Mouse (Mus musculus) limb, embryonic 14.5 days (tissue): ENCODE results near the gene Plce1. TPM values are rescaled to one million over a fixed set of nuclear protein-coding genes. Genes with fewer than 3 reads are reported as not detected.
A peak's percentile ranks its signal among the peaks of the same experiment; 100 is the strongest.

Experiments
- ATAC-seq: fragments of 200-750 bp; cut with Nextera tagmentation; 2 replicates; pipeline ENCODE4 v1.8.0; 2017; ENCODE audit warnings: low read depth, moderate number of reproducible peaks, moderate TSS enrichment; ENCODE audit not compliant: low FRiP score
- DNase-seq: peaks from one replicate; pipeline ENCODE4 v3.0.0-alpha.2; 2015; ENCODE audit warnings: low spot score
- H3K27ac ChIP-seq: fragments of 300-500 bp; sonication (generic); replicated peaks from 2 replicates; pipeline ENCODE4 v1.5.1; 2014; ENCODE audit warnings: low read depth, mild to moderate bottlenecking, low read length, moderate library complexity, mixed read lengths
- H3K27me3 ChIP-seq: fragments of 300-500 bp; sonication (generic); 2 replicates; pipeline ENCODE4 v1.6.1; 2014; ENCODE audit warnings: low read length, mixed read lengths; ENCODE audit not compliant: control insufficient read depth, insufficient read depth
- H3K36me3 ChIP-seq: fragments of 300-500 bp; sonication (generic); 2 replicates; pipeline ENCODE4 v1.6.1; 2014; ENCODE audit warnings: mild to moderate bottlenecking, low read length, moderate library complexity, mixed read lengths; ENCODE audit not compliant: control insufficient read depth, insufficient read depth
- H3K4me1 ChIP-seq: fragments of 300-500 bp; sonication (generic); 2 replicates; pipeline ENCODE4 v1.6.1; 2014; ENCODE audit warnings: antibody characterized with exemption, low read length, mixed read lengths; ENCODE audit not compliant: control insufficient read depth, insufficient read depth
- H3K4me2 ChIP-seq: fragments of 300-500 bp; sonication (generic); replicated peaks from 2 replicates; pipeline ENCODE4 v1.6.1; 2014; ENCODE audit warnings: low read depth, mild to moderate bottlenecking, low read length, moderate library complexity; ENCODE audit not compliant: severe bottlenecking
- H3K4me3 ChIP-seq: fragments of 300-500 bp; sonication (generic); replicated peaks from 2 replicates; pipeline ENCODE4 v1.5.1; 2014; ENCODE audit warnings: low read length
- H3K9ac ChIP-seq: fragments of 300-500 bp; sonication (generic); 2 replicates; pipeline ENCODE4 v1.6.1; 2014; ENCODE audit warnings: mild to moderate bottlenecking, low read depth, low read length, moderate library complexity; ENCODE audit not compliant: severe bottlenecking
- H3K9me3 ChIP-seq: fragments of 300-500 bp; sonication (generic); 2 replicates; pipeline ENCODE4 v1.6.1; 2016; ENCODE audit warnings: low read length; ENCODE audit not compliant: control insufficient read depth
- POLR2A ChIP-seq: fragments of 200-500 bp; IDR thresholded peaks from 2 replicates; pipeline ENCODE4 v1.8.0; 2012; ENCODE audit warnings: inconsistent platforms, mild to moderate bottlenecking, moderate library complexity, borderline replicate concordance; ENCODE audit not compliant: insufficient read depth, insufficient read length; ENCODE audit errors: extremely low read depth
- WGBS: fragments of 180-500 bp; shearing (Covaris S2); extraction: QIAGEN DNeasy Blood & Tissue Kit; methylation state at CpG from one replicate; pipeline ENCODE4 v1.1.7; 2014; 5-methylcytosine and 5-hydroxymethylcytosine counted together
- polyA plus RNA-seq, 2 experiments: library from polyadenylated mRNA; depleted of rRNA in 1 of 2; stranded (reverse) in 1 of 2; unstranded in 1 of 2; fragments of >200 nt; fragmentation: Nextera tagmentation in 1 of 2; extraction: Ambion mirVana in 1 of 2; gene quantifications; 2 replicates each; pipeline versions ENCODE4 v1.2.1 to v1.2.3; 2012 to 2014

Plce1 gene
- polyA plus RNA-seq, 2 experiments = 12.6 to 13.3 TPM

GRCm38 (mm10) chr19:38481906-38482305 is 997 bp downstream of the Plce1 start:
- DNase-seq = no peak
- H3K4me3 ChIP-seq = peak overlapping the region; percentile 71
- no peaks in the 10 kb centered on the region for H3K36me3 ChIP-seq
- no peak for TF ChIP-seq POLR2A
- no peaks in the 10 kb centered on the region for H3K9me3 ChIP-seq
- no peak overlapping the region for H3K27ac ChIP-seq
- H3K4me2 ChIP-seq = peak overlapping the region; percentile 84
- H3K4me1 ChIP-seq = peaks cover 56% of the 10 kb centered on the region
- no peaks in the 10 kb centered on the region for H3K27me3 ChIP-seq
- ATAC-seq = no peak
- H3K9ac ChIP-seq = peak overlapping the region; percentile 86
- 16% methylated on average over 8 of the region's 8 CpGs for WGBS

- peaks cover 58% of the 10 kb centered on the region for H3K4me1 ChIP-seq
- peak overlapping the region; percentile 86; the same call in 1 of the 2 replicates for H3K9ac ChIP-seq
- no peaks in the 10 kb centered on the region for H3K36me3 ChIP-seq
- H3K4me3 ChIP-seq = peak overlapping the region; percentile 71
- peak overlapping the region; percentile 84 for H3K4me2 ChIP-seq
- 13% methylated on average over 19 of the region's 19 CpGs for WGBS
- DNase-seq (peak; percentile 59), ATAC-seq (no peak)
- no peaks in the 10 kb centered on the region for H3K27me3 ChIP-seq
- no peaks in the 10 kb centered on the region for H3K9me3 ChIP-seq
- no peak for TF ChIP-seq POLR2A
- H3K27ac ChIP-seq = no peak overlapping the region
Measured at GRCm38 (mm10) chr19:38482406-38483181, 1.7 kb downstream of the Plce1 start.

GRCm38 (mm10) chr19:38485779-38486555 is 5.1 kb downstream of the Plce1 start:
- 0 out of 2 replicates have a peak overlapping the region, but pooled peaks have one; percentile 3 for H3K4me2 ChIP-seq
- no peak overlapping the region for H3K27ac ChIP-seq
- no peaks in the 10 kb centered on the region for H3K36me3 ChIP-seq
- H3K9ac ChIP-seq = peak overlapping the region; percentile 25; the same call in 1 of the 2 replicates
- WGBS = 23% methylated on average over 11 of the region's 11 CpGs
- no peak for DNase-seq
- no peaks in the 10 kb centered on the region for H3K9me3 ChIP-seq
- H3K27me3 ChIP-seq = no peaks in the 10 kb centered on the region
- peaks cover 29% of the 10 kb centered on the region for H3K4me1 ChIP-seq
- TF ChIP-seq POLR2A = no peak
- no peak overlapping the region for H3K4me3 ChIP-seq
- ATAC-seq = no peak; the same call in 1 of the 2 replicates

- no peaks in the 10 kb centered on the region for H3K36me3 ChIP-seq
- WGBS = 58% methylated on average over 4 of the region's 4 CpGs
- peak overlapping the region; percentile 5; the same call in 1 of the 2 replicates for H3K27ac ChIP-seq
- H3K27me3 ChIP-seq = no peaks in the 10 kb centered on the region
- DNase-seq = no peak
- H3K4me1 ChIP-seq = peaks cover 28% of the 10 kb centered on the region
- no peak overlapping the region for H3K9ac ChIP-seq
- no peak overlapping the region for H3K4me2 ChIP-seq
- H3K9me3 ChIP-seq = no peaks in the 10 kb centered on the region
- TF ChIP-seq POLR2A = no peak
- no peak overlapping the region for H3K4me3 ChIP-seq
- no peak for ATAC-seq
Measured at GRCm38 (mm10) chr19:38487501-38487900, 6.6 kb downstream of the Plce1 start.
